Mouse (Mus musculus): ENCODE results near the gene 1500009C09Rik.

GRCm38 (mm10) chr15:82203611-82204351 is 48.4 kb upstream of the 1500009C09Rik start:
- TF ChIP-seq POLR2A (IDR thresholded peaks at IDR 0.05; ENCODE audit: insufficient read depth, low read depth, low read length), result no peak
- no peak for TF ChIP-seq EP300 (IDR thresholded peaks at IDR 0.05; ENCODE audit: insufficient read depth, low read depth, low read length)
